Mouse (Mus musculus) lung, embryonic 14.5 days (tissue): ENCODE results near the gene Loxl4. TPM values are rescaled to one million over a fixed set of nuclear protein-coding genes. Genes with fewer than 3 reads are reported as not detected.

Experiments
- ATAC-seq: fragments of 200-750 bp; cut with Nextera tagmentation; 2 replicates; pipeline ENCODE4 v1.8.0; 2017; ENCODE audit warnings: mild to moderate bottlenecking, moderate TSS enrichment, moderate library complexity; ENCODE audit not compliant: insufficient read depth
- DNase-seq: peaks from one replicate; pipeline ENCODE4 v3.0.0-alpha.2; 2015
- H3K27ac ChIP-seq: fragments of 300-500 bp; sonication (generic); 2 replicates; pipeline ENCODE4 v1.5.1; 2014; ENCODE audit warnings: low read depth, mild to moderate bottlenecking, moderate library complexity
- H3K27me3 ChIP-seq: fragments of 300-500 bp; sonication (generic); 2 replicates; pipeline ENCODE4 v1.6.1; 2014; ENCODE audit warnings: low read length, control low read depth; ENCODE audit not compliant: insufficient read depth
- H3K36me3 ChIP-seq: fragments of 300-500 bp; sonication (generic); 2 replicates; pipeline ENCODE4 v1.6.1; 2014; ENCODE audit warnings: control low read depth; ENCODE audit not compliant: insufficient read depth
- H3K4me1 ChIP-seq: fragments of 300-500 bp; sonication (generic); 2 replicates; pipeline ENCODE4 v1.6.1; 2014; ENCODE audit warnings: antibody characterized with exemption, control low read depth; ENCODE audit not compliant: insufficient read depth
- H3K4me2 ChIP-seq: fragments of 300-500 bp; sonication (generic); 2 replicates; pipeline ENCODE4 v1.6.1; 2014; ENCODE audit warnings: mild to moderate bottlenecking
- H3K4me3 ChIP-seq: fragments of 300-500 bp; sonication (generic); 2 replicates; pipeline ENCODE4 v1.5.1; 2014; ENCODE audit warnings: low read depth, low read length
- H3K9ac ChIP-seq: fragments of 300-500 bp; sonication (generic); 2 replicates; pipeline ENCODE4 v1.6.1; 2014
- H3K9me3 ChIP-seq: fragments of 300-500 bp; sonication (generic); 2 replicates; pipeline ENCODE4 v1.6.1; 2016; ENCODE audit warnings: low read depth, low read length, control low read depth
- CTCF ChIP-seq: IDR thresholded peaks from 2 replicates; pipeline ENCODE4 v1.5.1; 2016; ENCODE audit warnings: antibody characterized with exemption, low read depth
- WGBS: fragments of 180-500 bp; shearing (Covaris S2); extraction: QIAGEN DNeasy Blood & Tissue Kit; methylation state at CpG from one replicate; pipeline ENCODE4 v1.1.7; 2014; 5-methylcytosine and 5-hydroxymethylcytosine counted together
- polyA plus RNA-seq: library from polyadenylated mRNA; unstranded; fragments of >200 nt; fragmentation: Nextera tagmentation; extraction: Ambion mirVana; gene quantifications from 2 replicates; pipeline ENCODE4 v1.2.1, GENCODE M21; 2014

Gene Loxl4
- polyA plus RNA-seq, 1 experiment from 2014 or later: 0.50 TPM

GRCm38 (mm10) chr19:42636631-42637030 is 24.0 kb upstream of the Loxl4 start:
- H3K27ac ChIP-seq: no peak overlapping the region
- no peaks in the 10 kb centered on the region for H3K27me3 ChIP-seq
- 36% methylated on average over 11 of the region's 11 CpGs for WGBS
- no peak overlapping the region for H3K4me3 ChIP-seq
- ATAC-seq (no peak), DNase-seq (peak; percentile 81)
- H3K4me1 ChIP-seq: no peaks in the 10 kb centered on the region; the same call in 1 of the 2 replicates
- no peak for TF ChIP-seq CTCF
- no peak overlapping the region for H3K4me2 ChIP-seq
- no peak overlapping the region for H3K9ac ChIP-seq
- H3K36me3 ChIP-seq: no peaks in the 10 kb centered on the region
- no peaks in the 10 kb centered on the region for H3K9me3 ChIP-seq

DNA sequence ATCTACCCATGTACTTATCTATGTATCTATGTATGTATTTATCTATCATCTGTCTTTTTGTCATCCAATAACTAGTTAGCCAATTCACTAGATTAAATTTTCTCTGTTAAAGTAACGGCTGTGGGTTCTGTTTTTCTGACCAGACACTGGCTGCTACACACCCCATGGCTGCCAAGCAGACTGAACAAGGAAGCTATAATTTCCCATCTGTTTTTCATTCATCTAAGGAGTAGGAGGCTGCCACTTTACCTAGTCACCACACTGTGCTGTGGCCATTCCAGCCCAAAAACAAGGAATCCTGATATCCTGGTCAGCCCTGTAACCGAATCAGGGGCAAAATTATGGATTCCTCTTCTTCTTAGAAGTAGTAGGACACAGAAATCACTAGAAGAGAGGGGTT is 21.0 kb upstream of the Loxl4 start:
- TF ChIP-seq CTCF: no peak
- 66% methylated on average over 2 of the region's 2 CpGs for WGBS

DNA sequence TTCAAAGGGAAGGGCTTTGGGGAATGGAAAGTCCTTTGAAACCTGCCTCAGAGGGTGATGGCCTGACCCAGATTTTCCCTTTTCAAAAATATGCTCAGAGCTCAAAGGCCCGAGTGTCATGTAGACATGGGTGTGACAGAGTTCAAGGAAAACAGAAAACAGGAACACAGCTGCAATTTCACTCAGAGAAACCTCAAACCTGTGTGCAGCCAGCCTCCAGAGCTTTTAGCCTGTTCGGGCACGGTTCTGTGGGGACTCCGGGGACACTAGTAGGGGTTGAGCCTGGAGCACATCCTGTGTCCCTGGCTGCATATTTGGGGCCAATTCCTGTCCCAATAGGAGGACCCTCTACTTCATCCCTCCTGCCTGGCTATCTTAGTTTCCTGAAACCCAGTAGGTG is 19.7 kb upstream of the Loxl4 start:
- no peak for TF ChIP-seq CTCF
- ATAC-seq: no peak
- Histone ChIP-seq H3K4me2 (no peak overlapping the region), H3K9me3 (no peaks in the 10 kb centered on the region), H3K27ac (no peak overlapping the region), H3K27me3 (no peaks in the 10 kb centered on the region), H3K36me3 (no peaks in the 10 kb centered on the region), H3K4me3 (no peak overlapping the region), H3K4me1 (no peaks in the 10 kb centered on the region), H3K9ac (no peak overlapping the region)
- 63% methylated on average over 4 of the region's 4 CpGs for WGBS
- no peak for DNase-seq

More for the DNA sequence above, 21.0 kb upstream of the Loxl4 start:
- no peak for ATAC-seq
- Histone ChIP-seq H3K36me3 (no peaks in the 10 kb centered on the region), H3K4me1 (no peaks in the 10 kb centered on the region; the same call in 1 of the 2 replicates), H3K9me3 (no peaks in the 10 kb centered on the region), H3K27me3 (no peaks in the 10 kb centered on the region), H3K4me3 (no peak overlapping the region), H3K9ac (no peak overlapping the region), H3K27ac (no peak overlapping the region), H3K4me2 (no peak overlapping the region)
- no peak for DNase-seq

- no peaks in the 10 kb centered on the region for H3K9me3 ChIP-seq
- no peaks in the 10 kb centered on the region for H3K27me3 ChIP-seq
- no peaks in the 10 kb centered on the region for H3K36me3 ChIP-seq
- no peak for TF ChIP-seq CTCF
- no peaks in the 10 kb centered on the region for H3K4me1 ChIP-seq
- no peak overlapping the region for H3K27ac ChIP-seq
- DNase-seq: peak; percentile 75
- H3K4me2 ChIP-seq: peak overlapping the region; percentile 51
- no peak overlapping the region for H3K9ac ChIP-seq
- H3K4me3 ChIP-seq: peak overlapping the region; percentile 11
- 3% methylated on average over 8 of the region's 8 CpGs for WGBS
- ATAC-seq: peak; percentile 73
These were observed 18.9 kb upstream of the Loxl4 start for GRCm38 (mm10) chr19:42631541-42631961.

GRCm38 (mm10) chr19:42628068-42628467 is 15.5 kb upstream of the Loxl4 start:
- no peak overlapping the region for H3K4me3 ChIP-seq
- no peaks in the 10 kb centered on the region for H3K9me3 ChIP-seq
- no peak overlapping the region for H3K4me2 ChIP-seq
- no peak overlapping the region for H3K27ac ChIP-seq
- DNase-seq (no peak), ATAC-seq (no peak)
- H3K36me3 ChIP-seq: no peaks in the 10 kb centered on the region
- H3K9ac ChIP-seq: no peak overlapping the region
- no peak for TF ChIP-seq CTCF
- no peaks in the 10 kb centered on the region for H3K4me1 ChIP-seq
- H3K27me3 ChIP-seq: no peaks in the 10 kb centered on the region
- 77% methylated on average over 6 of the region's 6 CpGs for WGBS

- H3K27ac ChIP-seq: no peak overlapping the region
- H3K9me3 ChIP-seq: no peaks in the 10 kb centered on the region
- peaks cover 5% of the 10 kb centered on the region; the same call in 1 of the 2 replicates for H3K27me3 ChIP-seq
- no peak overlapping the region for H3K4me2 ChIP-seq
- ATAC-seq (no peak), DNase-seq (no peak)
- H3K36me3 ChIP-seq: no peaks in the 10 kb centered on the region
- WGBS: 67% methylated on average over 7 of the region's 7 CpGs
- no peak overlapping the region for H3K4me3 ChIP-seq
- no peak overlapping the region for H3K9ac ChIP-seq
- H3K4me1 ChIP-seq: no peaks in the 10 kb centered on the region
- no peak for TF ChIP-seq CTCF
These were observed 1.1 kb upstream of the Loxl4 start for GRCm38 (mm10) chr19:42613647-42614225.

GRCm38 (mm10) chr19:42613116-42613515 is 503 bp upstream of the Loxl4 start:
- Histone ChIP-seq H3K9me3 (no peaks in the 10 kb centered on the region), H3K36me3 (no peaks in the 10 kb centered on the region), H3K27ac (no peak overlapping the region), H3K4me1 (no peaks in the 10 kb centered on the region), H3K9ac (peak overlapping the region; percentile 34), H3K27me3 (peaks cover 5% of the 10 kb centered on the region; the same call in 1 of the 2 replicates), H3K4me3 (peak overlapping the region; percentile 39), H3K4me2 (peak overlapping the region; percentile 74)
- no peak for TF ChIP-seq CTCF
- ATAC-seq (no peak), DNase-seq (peak; percentile 15)
- WGBS: 18% methylated on average over 7 of the region's 7 CpGs
